Mouse (Mus musculus): ENCODE results near the gene Tab1.

Tab1 gene

DNA sequence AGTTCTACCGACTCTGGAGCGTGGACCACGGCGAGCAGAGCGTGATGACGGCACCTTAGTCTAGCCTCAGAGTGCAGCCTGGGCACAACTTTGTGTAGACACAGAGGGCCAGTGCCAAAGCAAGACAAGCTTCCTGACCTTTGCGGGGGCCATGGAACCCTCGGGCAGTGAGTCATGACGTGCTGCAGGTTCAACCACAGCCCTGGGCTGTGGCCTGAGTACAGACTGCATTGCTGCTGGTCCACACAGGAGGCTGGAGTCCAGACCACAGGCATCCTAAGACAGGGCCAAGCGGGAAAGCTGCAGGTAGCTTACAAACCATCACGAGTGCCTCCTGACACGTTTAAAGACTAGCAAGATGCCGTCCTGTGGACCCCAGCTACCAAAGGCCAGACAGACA is 27.3 kb downstream of the Tab1 start:
- ATAC-seq (ENCODE audit: insufficient number of reproducible peaks, low FRiP score, low TSS enrichment): no peak

- no peak for ATAC-seq (ENCODE audit: insufficient number of reproducible peaks, low FRiP score, low TSS enrichment)
These were observed 27.8 kb downstream of the Tab1 start for GRCm38 (mm10) chr15:80160726-80161125.

DNA sequence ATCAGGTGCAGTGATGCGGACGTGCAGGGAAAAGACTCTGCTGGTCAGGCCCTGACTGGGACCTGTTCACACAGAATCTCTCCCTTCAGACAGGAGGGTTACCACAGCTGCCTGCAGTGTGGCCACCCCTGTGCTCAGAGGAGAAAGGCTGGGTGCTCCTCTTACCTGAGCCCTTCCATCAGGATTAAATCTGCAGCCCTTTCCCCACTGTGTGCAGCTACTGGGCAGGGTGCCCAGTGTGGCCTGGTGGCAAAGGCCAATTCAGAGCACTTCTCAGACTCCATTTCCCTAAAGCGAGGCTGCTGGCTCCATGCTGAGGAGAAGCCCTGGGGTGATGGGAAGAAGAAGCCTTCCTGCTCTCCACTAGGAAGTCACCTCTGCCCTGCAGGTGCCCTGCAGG is 28.3 kb downstream of the Tab1 start:
- no peak for ATAC-seq (ENCODE audit: insufficient number of reproducible peaks, low FRiP score, low TSS enrichment)

DNA sequence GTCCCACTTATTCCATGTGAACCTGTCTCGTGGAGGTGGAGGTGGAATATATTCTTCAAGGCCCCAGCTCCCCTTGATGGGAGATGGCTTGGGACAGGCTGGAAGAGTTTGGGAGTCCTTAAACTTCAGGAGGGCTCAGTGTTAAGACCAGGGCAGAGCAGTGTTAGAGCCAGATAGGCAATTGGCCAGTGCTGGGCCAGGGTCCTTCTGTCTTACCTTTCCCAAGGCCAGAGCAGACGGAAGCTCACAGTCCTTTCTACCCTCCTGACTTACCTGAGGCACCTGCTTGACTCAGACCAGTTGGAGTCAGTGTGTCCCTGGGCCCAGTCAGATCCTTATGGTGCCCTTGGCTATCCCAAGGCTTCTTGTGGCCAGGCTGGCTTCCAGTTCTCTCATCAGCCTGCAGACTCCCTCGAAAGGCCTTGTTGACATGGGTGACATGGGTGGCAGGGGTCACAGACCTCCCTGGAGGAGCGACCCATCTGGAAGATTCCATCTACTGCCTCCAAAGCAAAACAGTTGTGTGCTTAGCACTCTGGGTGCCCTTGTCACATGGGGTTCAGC is 29.6 kb downstream of the Tab1 start:
- ATAC-seq (ENCODE audit: insufficient number of reproducible peaks, low FRiP score, low TSS enrichment): no peak

GRCm38 (mm10) chr15:80163274-80163673 is 30.3 kb downstream of the Tab1 start:
- ATAC-seq (ENCODE audit: insufficient number of reproducible peaks, low FRiP score, low TSS enrichment): peak; percentile 77

- 0 out of 2 replicates have a peak, but pooled peaks have one; percentile 27 for ATAC-seq (ENCODE audit: insufficient number of reproducible peaks, low FRiP score, low TSS enrichment)
These were observed 30.8 kb downstream of the Tab1 start for GRCm38 (mm10) chr15:80163716-80164115.

DNA sequence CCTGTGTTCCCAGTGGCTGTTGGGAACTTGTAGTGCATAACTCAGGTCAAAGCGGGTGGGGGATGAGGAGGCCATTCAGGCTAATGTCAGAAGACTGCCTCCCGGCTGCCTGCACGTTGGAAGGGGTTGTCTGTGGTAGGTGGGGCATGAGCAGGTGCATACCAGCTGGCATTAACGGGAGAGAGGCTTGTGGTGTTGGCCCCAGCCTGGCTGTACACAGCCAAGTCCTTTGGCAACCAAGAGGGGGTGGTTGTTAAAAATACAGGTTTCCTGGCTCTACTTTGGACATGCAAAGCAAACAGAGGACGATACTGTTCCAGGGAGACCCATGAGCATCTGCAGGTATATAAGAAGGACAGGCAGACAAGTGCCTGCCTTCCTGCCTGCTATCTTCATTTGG is 32.5 kb downstream of the Tab1 start:
- ATAC-seq (ENCODE audit: insufficient number of reproducible peaks, low FRiP score, low TSS enrichment): peak; percentile 43

GRCm38 (mm10) chr15:80169484-80169883 is 36.6 kb downstream of the Tab1 start:
- no peak for ATAC-seq (ENCODE audit: insufficient number of reproducible peaks, low FRiP score, low TSS enrichment)

- ATAC-seq (ENCODE audit: insufficient number of reproducible peaks, low FRiP score, low TSS enrichment): no peak
These were observed 37.4 kb downstream of the Tab1 start for GRCm38 (mm10) chr15:80170357-80170756.

DNA sequence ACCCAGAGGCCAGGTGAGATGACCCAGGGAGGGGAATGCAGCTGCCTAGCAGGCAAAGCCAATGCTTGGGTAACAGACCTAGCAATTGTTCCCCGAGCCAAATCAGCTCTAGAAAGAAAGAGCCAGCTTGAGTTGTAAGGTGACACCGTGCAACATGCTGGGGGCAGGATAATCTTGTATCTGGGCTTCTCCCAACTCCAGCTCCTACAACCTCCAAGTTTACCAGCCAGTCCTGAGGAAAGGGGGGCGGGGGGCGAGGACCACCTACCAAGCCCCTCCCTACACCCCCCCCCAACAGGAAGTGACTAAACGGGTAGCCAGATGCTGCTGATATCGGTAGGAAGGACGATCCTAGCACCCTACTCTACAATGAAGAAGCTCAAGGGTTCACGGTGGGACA is 38.4 kb downstream of the Tab1 start:
- ATAC-seq (ENCODE audit: insufficient number of reproducible peaks, low FRiP score, low TSS enrichment): no peak

GRCm38 (mm10) chr15:80171791-80172190 is 38.9 kb downstream of the Tab1 start:
- ATAC-seq (ENCODE audit: insufficient number of reproducible peaks, low FRiP score, low TSS enrichment): no peak

DNA sequence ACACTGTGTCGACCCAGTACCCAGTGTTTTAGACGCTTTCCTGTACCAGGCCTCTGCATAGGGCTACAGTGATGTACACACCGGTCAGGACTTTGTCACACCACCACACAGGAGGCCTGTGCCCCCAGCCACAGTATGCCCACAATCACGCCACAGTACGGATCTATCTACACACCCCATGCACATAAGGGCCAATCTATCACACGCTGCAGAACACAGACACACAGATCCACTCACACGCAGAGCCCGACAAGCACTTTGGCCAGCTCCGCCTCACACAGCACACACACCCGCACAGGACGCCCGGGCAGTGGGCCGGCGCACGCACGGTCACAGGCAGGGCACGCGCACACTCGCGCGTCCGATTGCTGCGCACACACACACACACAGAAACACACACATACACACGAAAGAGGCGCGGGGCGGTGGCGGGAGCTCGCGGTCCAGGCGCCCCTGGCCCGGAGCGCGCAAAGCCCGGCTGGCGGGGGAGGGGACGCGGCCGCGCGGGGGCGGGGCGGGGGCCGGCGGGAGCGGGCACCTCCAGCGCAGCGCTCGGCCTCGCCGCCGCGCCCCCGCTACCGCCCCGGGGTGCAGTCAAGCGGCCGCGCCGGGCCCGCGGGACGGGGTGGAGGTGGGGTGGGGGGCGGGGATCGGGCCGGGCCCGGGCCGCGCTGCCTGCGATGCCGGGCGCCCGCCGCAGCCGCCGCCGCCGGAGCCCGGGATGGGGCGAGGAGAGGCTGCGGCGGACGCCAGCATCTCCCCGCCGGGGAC is 40.3 kb downstream of the Tab1 start, which contains the start of gene Mgat3:
Mgat3 (plus strand) TSS at position 721 of the 771 bp plus-strand sequence.
- ATAC-seq (ENCODE audit: insufficient number of reproducible peaks, low FRiP score, low TSS enrichment): peak; percentile 40

DNA sequence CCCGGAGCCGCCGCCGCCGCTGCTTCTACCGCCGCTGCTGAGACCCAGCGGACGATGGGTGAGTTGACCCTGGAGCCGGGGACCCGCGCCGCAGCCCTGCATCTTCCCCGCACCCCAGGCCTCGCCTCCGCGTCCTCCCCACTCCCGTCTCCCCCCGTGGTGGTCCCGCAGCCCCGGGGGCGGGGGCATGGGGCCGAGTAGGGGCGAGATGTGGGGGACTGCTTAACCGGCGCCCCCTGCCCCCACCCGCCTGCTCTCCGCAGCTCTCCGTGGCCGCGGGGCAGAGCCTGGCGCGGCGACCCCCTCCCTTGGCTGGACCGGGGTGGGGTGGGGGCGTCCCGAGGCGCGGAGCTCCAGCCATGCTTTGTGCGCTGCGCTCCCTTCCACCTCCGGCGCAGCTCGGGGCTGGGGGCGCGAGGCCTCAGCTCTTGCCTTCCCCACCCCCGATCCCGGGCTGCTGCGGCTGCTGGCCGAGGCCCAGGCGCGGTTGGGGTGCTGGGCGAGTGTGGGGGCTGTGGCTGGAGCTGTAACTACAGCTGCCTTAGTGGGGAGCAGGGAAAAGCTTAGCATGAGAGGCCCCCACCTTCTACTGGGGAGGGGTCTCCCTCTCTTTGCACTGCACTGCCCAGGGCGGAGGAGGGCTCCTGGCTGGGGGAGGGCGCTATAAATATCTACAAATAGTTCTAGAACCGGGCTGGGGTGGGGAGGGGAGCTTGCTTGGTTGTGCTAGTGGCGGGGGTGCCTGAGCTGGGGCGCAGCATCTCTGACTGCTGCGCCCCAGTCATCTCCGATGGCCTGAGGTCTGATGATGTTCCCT is 41.1 kb downstream of the Tab1 start:
- ATAC-seq (ENCODE audit: insufficient number of reproducible peaks, low FRiP score, low TSS enrichment): no peak

DNA sequence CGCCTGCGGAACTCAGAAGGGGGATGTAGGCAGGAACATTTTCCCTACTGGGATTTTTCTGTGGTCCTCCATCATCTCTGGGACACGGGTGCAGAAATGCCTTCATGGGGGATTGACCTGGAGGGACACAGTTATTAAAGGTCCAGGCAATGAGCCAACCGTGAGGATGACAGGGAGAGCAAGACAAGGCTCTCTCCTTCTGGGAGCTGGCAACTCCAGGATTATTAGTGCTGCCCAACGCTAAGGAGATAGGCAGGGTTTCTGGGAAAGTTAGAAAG is 41.6 kb downstream of the Tab1 start:
- no peak for ATAC-seq (ENCODE audit: insufficient number of reproducible peaks, low FRiP score, low TSS enrichment)

DNA sequence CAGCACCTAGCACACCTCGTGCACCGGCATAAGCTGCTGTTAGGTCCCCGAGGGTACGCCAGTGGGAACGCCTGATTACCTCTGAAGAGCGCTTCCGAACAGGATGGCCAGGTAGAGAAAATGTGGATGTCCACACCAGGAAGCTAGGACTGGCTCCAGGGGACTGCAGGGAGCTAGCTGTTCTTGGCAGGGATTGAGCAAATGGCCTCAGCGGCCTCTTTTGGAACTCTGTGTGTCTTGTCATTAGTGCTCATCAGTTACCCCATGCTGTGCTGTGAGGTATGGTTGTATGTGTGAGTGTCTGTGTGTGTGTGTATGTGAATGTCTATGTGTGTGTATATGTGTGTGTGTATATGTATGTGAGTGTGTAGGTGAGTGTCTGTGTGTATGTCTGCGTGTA is 42.4 kb downstream of the Tab1 start:
- peak; percentile 26; the same call in 1 of the 2 replicates for ATAC-seq (ENCODE audit: insufficient number of reproducible peaks, low FRiP score, low TSS enrichment)

DNA sequence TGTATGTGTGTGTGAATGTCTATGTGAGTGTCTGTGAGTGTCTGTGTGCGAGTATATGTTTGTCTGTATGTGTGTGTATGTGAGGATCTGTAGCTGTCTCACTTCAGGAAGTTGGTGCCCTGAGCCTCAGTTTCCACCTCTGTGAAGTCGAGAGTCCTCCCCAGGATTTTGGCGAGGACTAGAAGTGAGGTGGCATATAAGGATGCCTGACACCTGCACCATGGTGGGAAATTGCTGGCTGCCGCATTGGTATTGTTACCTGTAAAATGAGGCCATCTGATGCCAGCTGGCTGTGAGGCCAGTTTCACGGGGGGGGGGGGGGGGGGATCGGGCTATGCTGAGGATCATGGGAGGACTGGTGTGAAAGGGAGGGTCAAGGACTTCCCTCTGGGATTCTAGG is 42.8 kb downstream of the Tab1 start:
- ATAC-seq (ENCODE audit: insufficient number of reproducible peaks, low FRiP score, low TSS enrichment): peak; percentile 6; the same call in 1 of the 2 replicates

- ATAC-seq (ENCODE audit: insufficient number of reproducible peaks, low FRiP score, low TSS enrichment): no peak
These were observed 48.6 kb downstream of the Tab1 start for GRCm38 (mm10) chr15:80181561-80181960.

GRCm38 (mm10) chr15:80182072-80182700 is 49.3 kb downstream of the Tab1 start:
- no peak for ATAC-seq (ENCODE audit: insufficient number of reproducible peaks, low FRiP score, low TSS enrichment)

GRCm38 (mm10) chr15:80188927-80189326 is 56.0 kb downstream of the Tab1 start:
- ATAC-seq (ENCODE audit: insufficient number of reproducible peaks, low FRiP score, low TSS enrichment): no peak

DNA sequence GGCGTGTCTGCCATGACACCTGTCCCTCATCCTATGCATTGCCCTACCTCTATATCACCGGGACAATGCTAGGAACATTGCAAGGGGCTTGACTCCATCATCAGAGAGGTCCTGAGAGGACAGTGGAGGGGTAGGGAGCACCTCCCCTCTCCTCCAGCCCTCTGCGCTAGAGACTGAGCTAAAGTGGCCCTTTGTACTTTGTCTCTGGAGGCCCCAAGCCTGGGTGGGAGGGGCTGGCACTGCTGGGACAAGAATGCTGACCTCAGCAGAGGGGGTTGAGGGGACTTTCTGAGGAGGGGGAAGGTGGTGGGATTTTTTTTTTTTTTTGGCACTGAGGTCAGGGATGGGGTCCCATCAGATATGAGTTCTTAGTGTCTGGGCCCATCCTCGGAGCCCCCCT is 57.1 kb downstream of the Tab1 start:
- ATAC-seq (ENCODE audit: insufficient number of reproducible peaks, low FRiP score, low TSS enrichment): no peak

Data from cerebellum, adult (tissue).